ENCODE assay signal across 9 mouse cellular contexts in genomic region chr14:105730786-105731185, GRCm38 (mm10).
DNase-seq lines count a peak whose midpoint lies in the region; ATAC-seq and TF ChIP-seq lines count a peak whose summit lies in the region.
"Had no signal": no experiment of that assay in that cellular context is flagged by ENCODE, and none has a peak within 500 bp of the region (broad histone marks: within the 10 kb centered on the region; RNA-seq: fewer than 3 reads in every experiment).

No protein-coding gene starts in this region.

- H3K27ac ChIP-seq in forebrain, postnatal 0 days (ENCODE audit: low read depth, low read length), result no peak overlapping the region
- 0 out of 2 replicates have a peak overlapping the region, but pooled peaks have one; percentile 2 for H3K27ac ChIP-seq in kidney, adult 2 months (ENCODE audit: insufficient read depth, low read depth, low read length)
- no peak overlapping the region for H3K27ac ChIP-seq in stomach, embryonic 15.5 days

- peak; percentile 19 for DNase-seq in layer of hippocampus, adult 11-12 months (ENCODE audit: low spot score)
- DNase-seq in layer of hippocampus, adult 9-11 months, result no peak
- peak; percentile 62 to 71 for DNase-seq in cerebellum, adult 18-20 months
- DNase-seq in forebrain, postnatal 0 days, result peak; percentile 30
- DNase-seq in kidney, adult 2 months, result peak; percentile 47
- DNase-seq in lung, postnatal 10 days, result peak; percentile 51
- no peak for DNase-seq in spleen, postnatal 14 days (ENCODE audit: low spot score in 2 of 2)

- WGBS in forebrain, postnatal 0 days, result 10% methylated on average over 4 of the region's 4 CpGs
- WGBS in kidney, adult 2 months, result 26% methylated on average over 4 of the region's 4 CpGs
- WGBS in stomach, embryonic 15.5 days, result 6% methylated on average over 4 of the region's 4 CpGs

- ATAC-seq in forebrain, postnatal 0 days, result no peak
- 0 out of 2 replicates have a peak, but pooled peaks have one; percentile 34 for ATAC-seq in stomach, embryonic 15.5 days (ENCODE audit: insufficient read depth, low FRiP score, low read depth)
- ATAC-seq: Patski had no signal

- H3K4me1 ChIP-seq in forebrain, postnatal 0 days (ENCODE audit: insufficient read depth), result peaks cover 29% of the 10 kb centered on the region
- peaks cover 8% of the 10 kb centered on the region; the same call in 1 of the 2 replicates for H3K4me1 ChIP-seq in kidney, adult 2 months (ENCODE audit: control insufficient read depth, insufficient read depth, low read length)
- peaks cover 16% of the 10 kb centered on the region for H3K4me1 ChIP-seq in stomach, embryonic 15.5 days

- no peak for TF ChIP-seq CTCF in forebrain, postnatal 0 days (IDR thresholded peaks at IDR 0.05; ENCODE audit: low read depth)
- no peak for TF ChIP-seq CTCF in kidney, adult 2 months (conservative IDR thresholded peaks at IDR 0.05; ENCODE audit: insufficient read depth, insufficient read length, low read depth, low read length)

- H3K9me3 ChIP-seq in forebrain, postnatal 0 days (ENCODE audit: low read length), result no peaks in the 10 kb centered on the region
- H3K9me3 ChIP-seq in stomach, embryonic 15.5 days, result no peaks in the 10 kb centered on the region

- no peak for TF ChIP-seq POLR2A in kidney, adult 2 months (IDR thresholded peaks at IDR 0.05; ENCODE audit: low read depth, low read length)

- H3K36me3 ChIP-seq in forebrain, postnatal 0 days (ENCODE audit: insufficient read depth), result no peaks in the 10 kb centered on the region
- no peaks in the 10 kb centered on the region for H3K36me3 ChIP-seq in kidney, adult 2 months (ENCODE audit: control insufficient read depth, insufficient read depth, low read length)
- H3K36me3 ChIP-seq in stomach, embryonic 15.5 days, result no peaks in the 10 kb centered on the region

- H3K4me3 ChIP-seq in forebrain, postnatal 0 days (ENCODE audit: low read depth, low read length), result no peak overlapping the region
- H3K4me3 ChIP-seq in kidney, adult 2 months (ENCODE audit: insufficient read depth, low read depth, low read length), result no peak overlapping the region
- no peak overlapping the region for H3K4me3 ChIP-seq in stomach, embryonic 15.5 days (replicated peaks)

- H3K4me2 ChIP-seq in forebrain, postnatal 0 days (ENCODE audit: low read depth), result no peak overlapping the region; the same call in 1 of the 2 replicates
- no peak overlapping the region; the same call in 1 of the 2 replicates for H3K4me2 ChIP-seq in stomach, embryonic 15.5 days

- H3K9ac ChIP-seq in forebrain, postnatal 0 days, result no peak overlapping the region
- no peak overlapping the region for H3K9ac ChIP-seq in stomach, embryonic 15.5 days

- H3K27me3 ChIP-seq in forebrain, postnatal 0 days (ENCODE audit: insufficient read depth, low read length), result no peaks in the 10 kb centered on the region
- no peaks in the 10 kb centered on the region for H3K27me3 ChIP-seq in kidney, adult 2 months (replicated peaks; ENCODE audit: control insufficient read depth, insufficient read depth, low read length)
- no peaks in the 10 kb centered on the region for H3K27me3 ChIP-seq in stomach, embryonic 15.5 days (replicated peaks)
- H3K27me3 ChIP-seq: Patski had no signal

Comparison
In these comparisons a context has a peak if more than half of its experiments do, and no peak if none do; other contexts are left out.
1. DNase-seq: peak in layer of hippocampus, adult 11-12 months (single experiment), cerebellum, adult 18-20 months (2 of 2), forebrain, postnatal 0 days (single experiment), kidney, adult 2 months (single experiment) and lung, postnatal 10 days (single experiment); none in layer of hippocampus, adult 9-11 months (single experiment) and spleen, postnatal 14 days (0 of 2).